In the genomic region with DNA sequence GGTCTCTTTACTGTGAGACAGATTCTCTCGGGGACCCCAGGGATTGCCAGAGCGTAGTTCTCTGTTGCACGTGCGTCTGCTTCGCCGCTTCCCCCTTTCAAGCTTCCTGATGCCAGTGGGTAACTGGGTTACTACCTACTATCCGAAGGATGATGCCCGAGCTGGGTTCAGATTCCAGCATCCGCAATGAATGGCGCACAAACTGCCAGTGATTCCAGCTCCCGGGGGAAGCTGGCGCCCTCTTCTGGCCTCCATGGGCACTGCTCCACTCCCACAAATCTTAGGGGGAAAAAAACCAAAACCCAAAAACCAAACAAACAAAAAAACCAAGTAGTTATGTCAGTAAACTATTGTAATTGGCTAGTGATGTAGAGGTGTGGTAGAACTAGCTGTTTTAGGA, we compare ENCODE assay signal across 7 mouse cellular contexts. TPM values are rescaled to one million over a fixed set of nuclear protein-coding genes. Genes with fewer than 3 reads are reported as not detected.
DNase-seq lines count a peak whose midpoint lies in the region; TF ChIP-seq lines count a peak whose summit lies in the region.

No protein-coding gene starts in this region.

- DNase-seq in kidney, adult 18-20 months = peak; percentile 12
- DNase-seq in kidney, postnatal 14 days = no peak
- DNase-seq in thymus, adult 2 months = no peak
- no peak for DNase-seq in thymus, postnatal 36 days
- peak; percentile 13 for DNase-seq in embryo, embryonic 10 days (ENCODE audit: low spot score)
- peak; percentile 60 for DNase-seq in testis, postnatal 10 days (ENCODE audit: low spot score)
- no peak for DNase-seq in heart, postnatal 25 days (ENCODE audit: low spot score)

- no peaks in the 10 kb centered on the region for H3K36me3 ChIP-seq in thymus, adult 2 months (ENCODE audit: control insufficient read depth, insufficient read depth, low read length)

- intact Hi-C loops in heart, postnatal 25 days (cut with DNase I) = no loop called here

- WGBS in thymus, adult 2 months = 33% methylated on average over 12 of the region's 12 CpGs

- no peak overlapping the region for H3K27ac ChIP-seq in thymus, adult 2 months (ENCODE audit: control insufficient read depth, insufficient read depth, low read length)

- TF ChIP-seq CTCF in thymus, adult 2 months (IDR thresholded peaks at IDR 0.05; ENCODE audit: borderline replicate concordance, control insufficient read depth, extremely low read depth, insufficient read depth, low read length, poor library complexity) = peak; percentile 61; the same call in 1 of the 2 replicates

- no peaks in the 10 kb centered on the region for H3K4me1 ChIP-seq in thymus, adult 2 months (replicated peaks; ENCODE audit: control insufficient read depth, insufficient read depth, low read length)

- TF ChIP-seq POLR2A in thymus, adult 2 months (IDR thresholded peaks at IDR 0.05; ENCODE audit: control insufficient read depth, extremely low read depth, insufficient read depth, low read length, poor library complexity) = no peak

- H3K4me3 ChIP-seq in thymus, adult 2 months (ENCODE audit: control insufficient read depth, insufficient read depth, low read length) = no peak overlapping the region

- no peaks in the 10 kb centered on the region for H3K27me3 ChIP-seq in thymus, adult 2 months (ENCODE audit: control insufficient read depth, insufficient read depth, low read length)

RNA-seq across cellular contexts. Expression of a gene that starts 53.2 kb away (rescaled TPM):
- polyA plus RNA-seq in thymus, adult 2 months (2012; rRNA removed) = 0.48 TPM in 1 of 2 replicates, not detected in the other
- total RNA-seq in heart, postnatal 25 days (2021) = under 1 TPM; 0.08 to 0.49 TPM

Comparison
In these comparisons a context has a peak if more than half of its experiments do, and no peak if none do; other contexts are left out.
1. DNase-seq: peak in kidney, adult 18-20 months (single experiment), embryo, embryonic 10 days (single experiment) and testis, postnatal 10 days (single experiment); none in kidney, postnatal 14 days (single experiment), thymus, adult 2 months (single experiment), thymus, postnatal 36 days (0 of 2) and heart, postnatal 25 days (single experiment).